Mouse (Mus musculus): ENCODE results near the gene Ppp2r5c.

DNA sequence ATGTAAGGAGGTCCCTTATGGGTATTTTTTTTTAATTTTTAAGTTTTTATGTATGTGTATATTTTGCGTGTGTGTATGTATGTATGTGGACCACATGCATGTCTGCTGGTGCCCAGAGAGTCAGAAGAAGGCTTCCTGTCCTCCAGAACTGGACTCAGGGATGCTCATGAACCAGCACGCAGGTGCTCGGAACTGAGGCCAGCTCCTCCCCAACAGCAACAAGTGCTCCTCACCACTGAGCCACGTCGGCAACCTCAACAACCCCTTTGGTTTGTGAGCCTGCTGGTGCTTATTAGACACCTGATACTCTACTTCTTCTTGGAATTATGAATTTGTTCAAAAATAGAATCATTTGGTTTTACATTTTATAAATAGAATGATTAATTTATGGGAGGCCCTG lies 39.9 kb downstream of the Ppp2r5c start:
- no peak for TF ChIP-seq GATA1 (IDR thresholded peaks at IDR 0.05; ENCODE audit: borderline replicate concordance, low read length)
- TF ChIP-seq FLI1 (IDR thresholded peaks at IDR 0.05; ENCODE audit: low read length) = no peak
